Mouse (Mus musculus) heart, postnatal 0 days (tissue): ENCODE results near the gene Zfp334.

Experiments used
- CTCF ChIP-seq: IDR thresholded peaks from 2 replicates; pipeline ENCODE4 v1.5.1; 2016; ENCODE audit warnings: antibody characterized with exemption, control low read depth, low read depth
- EP300 ChIP-seq: IDR thresholded peaks from 2 replicates; pipeline ENCODE4 v1.6.1; 2016; ENCODE audit warnings: antibody characterized with exemption, low read depth

DNA sequence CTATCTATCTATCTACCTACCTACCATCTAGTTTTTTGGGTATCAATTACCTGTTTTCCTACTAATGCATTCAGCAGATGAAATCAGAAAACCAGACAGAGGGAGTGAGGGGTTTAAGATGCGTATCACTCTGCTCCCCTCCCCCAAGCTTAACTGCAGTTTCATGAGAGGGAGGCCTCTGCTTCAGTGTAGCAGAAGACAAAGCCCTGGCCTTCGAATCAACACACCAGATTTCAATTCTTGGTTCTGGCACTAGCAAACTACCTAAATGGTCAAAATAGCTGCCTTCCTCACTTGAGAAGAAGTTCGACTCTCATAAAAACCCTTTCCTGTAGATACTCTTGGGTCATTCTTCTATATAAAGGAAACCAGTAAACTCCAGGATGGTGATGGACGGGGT, 689 bp downstream of the Zfp334 start:
- TF ChIP-seq CTCF = no peak
- TF ChIP-seq EP300 = no peak
